Mouse (Mus musculus) central nervous system, embryonic 14 days (tissue): ENCODE results near the gene Gad2. TPM values are rescaled to one million over a fixed set of nuclear protein-coding genes. Genes with fewer than 3 reads are reported as not detected.

Experiments
- polyA plus RNA-seq: library from polyadenylated mRNA; depleted of rRNA; stranded (reverse); fragments of >200 nt; gene quantifications from 2 replicates; pipeline ENCODE4 v1.2.3, GENCODE M21; 2012; rRNA removed

Gad2 gene
- polyA plus RNA-seq: 34.9 and 39.7 TPM in 2 replicates

GRCm38 (mm10) chr2:22621828-22622731, at the start of gene Gad2:
TSS of gene Gad2 (plus strand) at chr2:22622205.

Other genes starting within 250 kb of the Gad2 start
- 0.77 and 1.0 TPM in 2 replicates for gene Apbb1ip, start 151.9 kb downstream of the Gad2 start, polyA plus RNA-seq